Mouse (Mus musculus): Measurements from ENCODE around the gene Igfals. TPM values are rescaled to one million over a fixed set of nuclear protein-coding genes. Genes with fewer than 3 reads are reported as not detected.

Igfals gene
- polyA plus RNA-seq, 1 experiment, result 0.25 TPM

GRCm38 (mm10) chr17:24898041-24898854 lies 32.5 kb downstream of the Igfals start:
- H3K36me3 ChIP-seq (replicated peaks; ENCODE audit: low read length), result peaks cover 75% of the 10 kb centered on the region
- peaks cover 63% of the 10 kb centered on the region for H3K4me1 ChIP-seq
- no peaks in the 10 kb centered on the region for H3K27me3 ChIP-seq (replicated peaks)
- peak overlapping the region; percentile 25 for H3K4me3 ChIP-seq (replicated peaks)
- H3K9me3 ChIP-seq, result no peaks in the 10 kb centered on the region
- TF ChIP-seq FLI1 (IDR thresholded peaks at IDR 0.05; ENCODE audit: low read length) (no peak), GATA1 (IDR thresholded peaks at IDR 0.05; ENCODE audit: borderline replicate concordance, low read length) (no peak)

DNA sequence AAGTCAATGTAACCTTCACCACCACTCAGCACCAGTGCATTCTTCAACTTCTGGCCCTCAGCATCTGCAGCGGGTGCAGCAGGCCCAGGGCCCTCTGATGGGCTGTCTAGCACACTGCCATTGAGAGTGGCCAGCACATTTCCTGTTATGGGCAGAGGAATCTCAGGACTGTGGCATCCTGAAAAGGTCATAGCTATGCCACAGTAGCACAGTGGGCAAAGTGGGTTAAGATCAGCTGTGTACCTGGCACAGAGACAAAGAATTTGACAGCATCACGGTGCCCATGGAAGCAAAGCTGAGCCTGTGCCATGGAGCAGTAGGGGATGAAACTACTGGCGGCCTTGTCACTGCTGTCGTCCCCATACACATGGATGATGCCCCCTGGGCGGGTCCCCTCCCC lies 33.4 kb downstream of the Igfals start:
- peaks cover 76% of the 10 kb centered on the region for H3K36me3 ChIP-seq (replicated peaks; ENCODE audit: low read length)
- H3K27me3 ChIP-seq (replicated peaks), result no peaks in the 10 kb centered on the region
- no peaks in the 10 kb centered on the region for H3K9me3 ChIP-seq
- H3K4me1 ChIP-seq, result peaks cover 63% of the 10 kb centered on the region
- TF ChIP-seq GATA1 (IDR thresholded peaks at IDR 0.05; ENCODE audit: borderline replicate concordance, low read length), result no peak
- no peak for TF ChIP-seq FLI1 (IDR thresholded peaks at IDR 0.05; ENCODE audit: low read length)
- H3K4me3 ChIP-seq (replicated peaks), result no peak overlapping the region

- H3K27me3 ChIP-seq (replicated peaks), result no peaks in the 10 kb centered on the region
- H3K4me3 ChIP-seq (replicated peaks), result no peak overlapping the region
- H3K36me3 ChIP-seq (replicated peaks; ENCODE audit: low read length), result peaks cover 85% of the 10 kb centered on the region
- peaks cover 57% of the 10 kb centered on the region for H3K4me1 ChIP-seq
- no peak for TF ChIP-seq GATA1 (IDR thresholded peaks at IDR 0.05; ENCODE audit: borderline replicate concordance, low read length)
- no peak for TF ChIP-seq FLI1 (IDR thresholded peaks at IDR 0.05; ENCODE audit: low read length)
- no peaks in the 10 kb centered on the region for H3K9me3 ChIP-seq
Measured at GRCm38 (mm10) chr17:24900014-24900413, 34.2 kb downstream of the Igfals start.

DNA sequence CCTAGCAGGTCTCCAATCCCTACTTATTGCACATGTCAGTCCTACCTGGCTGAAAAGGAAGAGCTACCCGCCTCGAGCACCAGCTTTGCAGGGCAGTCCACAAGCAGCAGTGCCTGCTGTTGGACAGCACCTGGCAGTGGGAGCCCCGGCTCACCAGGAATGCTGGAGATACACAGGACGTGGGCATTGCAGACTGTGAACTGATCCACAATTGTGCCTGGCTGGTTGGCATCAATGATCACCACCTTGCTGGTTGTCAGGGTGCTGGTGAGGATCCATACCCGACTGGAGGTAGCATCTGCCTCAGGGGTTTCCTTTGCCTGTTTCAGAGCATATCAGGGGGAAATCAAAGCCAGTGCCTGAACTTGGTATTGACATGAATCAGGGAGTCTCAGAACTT lies 36.3 kb downstream of the Igfals start:
- peaks cover 100% of the 10 kb centered on the region for H3K36me3 ChIP-seq (replicated peaks; ENCODE audit: low read length)
- H3K27me3 ChIP-seq (replicated peaks), result no peaks in the 10 kb centered on the region
- no peaks in the 10 kb centered on the region for H3K9me3 ChIP-seq
- peaks cover 37% of the 10 kb centered on the region for H3K4me1 ChIP-seq
- TF ChIP-seq FLI1 (IDR thresholded peaks at IDR 0.05; ENCODE audit: low read length) (no peak), GATA1 (IDR thresholded peaks at IDR 0.05; ENCODE audit: borderline replicate concordance, low read length) (no peak)
- no peak overlapping the region for H3K4me3 ChIP-seq (replicated peaks)

DNA sequence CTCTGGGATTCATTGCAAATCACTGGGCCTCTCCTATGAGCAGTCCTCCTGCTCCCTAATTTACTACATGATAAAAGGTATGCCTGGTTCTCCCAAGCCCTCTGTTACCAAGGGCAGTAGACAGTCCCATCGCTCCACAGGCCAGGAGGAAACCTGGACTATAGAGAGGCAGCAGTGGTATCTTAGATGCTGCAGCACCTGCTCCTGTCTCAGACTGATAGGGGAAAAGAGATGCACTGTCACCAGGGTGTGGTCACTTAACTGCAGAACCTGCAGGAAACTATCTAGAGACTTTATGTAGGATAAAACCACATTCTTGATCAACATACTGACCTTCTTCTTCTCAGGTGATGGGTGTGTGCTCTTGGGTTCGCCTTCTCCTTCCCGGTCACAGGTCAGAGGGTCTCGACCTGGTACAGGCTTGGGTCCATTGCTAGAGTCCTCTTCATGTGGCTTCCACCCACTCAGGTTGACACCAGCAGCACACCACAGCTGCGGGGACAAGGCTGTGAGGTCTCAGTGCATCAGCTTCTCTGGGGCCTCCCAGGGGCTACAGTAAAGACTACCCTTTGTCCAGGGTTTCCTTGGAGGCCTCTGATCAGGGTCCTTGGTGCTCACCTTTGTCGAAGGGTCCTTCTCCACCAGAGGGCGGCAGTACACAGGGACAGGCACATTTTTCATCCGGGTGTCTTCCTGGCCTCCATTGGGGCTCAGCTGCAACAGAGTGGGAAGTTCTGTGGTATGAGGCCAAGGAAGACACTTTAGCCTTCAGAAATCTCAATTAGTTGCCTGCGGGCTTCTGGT lies 37.1 kb downstream of the Igfals start:
- no peak overlapping the region for H3K4me3 ChIP-seq (replicated peaks)
- H3K9me3 ChIP-seq, result no peaks in the 10 kb centered on the region
- peaks cover 31% of the 10 kb centered on the region for H3K4me1 ChIP-seq
- peaks cover 100% of the 10 kb centered on the region for H3K36me3 ChIP-seq (replicated peaks; ENCODE audit: low read length)
- no peaks in the 10 kb centered on the region for H3K27me3 ChIP-seq (replicated peaks)
- TF ChIP-seq FLI1 (IDR thresholded peaks at IDR 0.05; ENCODE audit: low read length) (no peak), GATA1 (IDR thresholded peaks at IDR 0.05; ENCODE audit: borderline replicate concordance, low read length) (no peak)

- Histone ChIP-seq H3K36me3 (replicated peaks; ENCODE audit: low read length) (peaks cover 100% of the 10 kb centered on the region), H3K9me3 (no peaks in the 10 kb centered on the region), H3K4me3 (replicated peaks) (no peak overlapping the region), H3K4me1 (peaks cover 35% of the 10 kb centered on the region), H3K27me3 (replicated peaks) (no peaks in the 10 kb centered on the region)
- TF ChIP-seq GATA1 (IDR thresholded peaks at IDR 0.05; ENCODE audit: borderline replicate concordance, low read length) (no peak), FLI1 (IDR thresholded peaks at IDR 0.05; ENCODE audit: low read length) (no peak)
Measured at GRCm38 (mm10) chr17:24903767-24904166, 38.0 kb downstream of the Igfals start.

DNA sequence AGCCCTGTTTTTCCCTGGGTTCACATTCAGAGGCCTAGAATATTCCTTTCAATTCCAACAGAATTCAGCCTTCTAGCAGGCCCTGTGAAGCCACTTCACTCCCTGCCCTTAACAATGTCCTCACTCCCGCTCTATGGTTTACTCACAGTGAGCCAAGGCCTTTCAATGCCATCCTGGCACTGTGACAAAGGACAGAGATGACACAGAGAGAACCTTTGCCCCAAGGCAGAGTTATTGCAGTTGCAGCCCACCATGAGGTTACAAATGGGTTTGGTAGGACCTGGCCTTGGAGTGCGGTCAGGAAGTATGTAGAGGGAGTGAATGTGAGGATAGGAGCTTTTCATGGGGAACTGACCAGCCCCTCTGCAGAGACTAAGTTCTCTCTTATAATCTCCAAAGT lies 41.8 kb downstream of the Igfals start:
- peaks cover 100% of the 10 kb centered on the region for H3K36me3 ChIP-seq (replicated peaks; ENCODE audit: low read length)

GRCm38 (mm10) chr17:24913984-24914383 lies 48.2 kb downstream of the Igfals start:
- Histone ChIP-seq H3K36me3 (replicated peaks; ENCODE audit: low read length) (peaks cover 99% of the 10 kb centered on the region), H3K4me1 (peaks cover 68% of the 10 kb centered on the region), H3K4me3 (replicated peaks) (peak overlapping the region; percentile 81), H3K27me3 (replicated peaks) (no peaks in the 10 kb centered on the region), H3K9me3 (no peaks in the 10 kb centered on the region)
- no peak for TF ChIP-seq FLI1 (IDR thresholded peaks at IDR 0.05; ENCODE audit: low read length)
- TF ChIP-seq GATA1 (IDR thresholded peaks at IDR 0.05; ENCODE audit: borderline replicate concordance, low read length), result no peak; the same call in 2 of the 3 replicates

More for the DNA sequence above, 41.8 kb downstream of the Igfals start:
- Histone ChIP-seq H3K4me3 (replicated peaks) (no peak overlapping the region), H3K9me3 (no peaks in the 10 kb centered on the region), H3K27me3 (replicated peaks) (no peaks in the 10 kb centered on the region), H3K4me1 (peaks cover 46% of the 10 kb centered on the region)
- TF ChIP-seq GATA1 (IDR thresholded peaks at IDR 0.05; ENCODE audit: borderline replicate concordance, low read length) (no peak), FLI1 (IDR thresholded peaks at IDR 0.05; ENCODE audit: low read length) (no peak)

DNA sequence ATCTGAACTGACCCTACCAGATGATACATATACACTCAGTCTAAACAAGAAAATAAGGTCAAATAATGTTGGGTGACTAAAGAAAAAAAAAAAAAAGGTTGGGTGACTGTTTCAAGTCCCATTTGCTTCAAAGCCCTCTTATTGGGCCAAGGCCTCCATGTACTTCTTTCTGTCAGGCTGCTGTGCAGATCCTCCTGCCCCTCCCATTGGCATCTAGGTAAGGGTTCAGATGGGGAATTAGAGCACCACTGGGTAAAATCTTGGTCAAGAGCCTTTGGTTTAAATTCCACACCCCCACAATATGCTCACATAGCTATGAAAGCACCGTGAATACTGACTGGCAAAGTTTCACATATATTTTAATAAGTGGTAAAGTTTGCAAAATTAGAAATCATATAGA lies 57.4 kb downstream of the Igfals start:
- Histone ChIP-seq H3K27me3 (replicated peaks) (no peaks in the 10 kb centered on the region), H3K36me3 (replicated peaks; ENCODE audit: low read length) (peaks cover 96% of the 10 kb centered on the region), H3K9me3 (no peaks in the 10 kb centered on the region), H3K4me3 (replicated peaks) (no peak overlapping the region), H3K4me1 (peaks cover 4% of the 10 kb centered on the region; the same call in 1 of the 2 replicates)
- TF ChIP-seq GATA1 (IDR thresholded peaks at IDR 0.05; ENCODE audit: borderline replicate concordance, low read length) (no peak), FLI1 (IDR thresholded peaks at IDR 0.05; ENCODE audit: low read length) (no peak)

DNA sequence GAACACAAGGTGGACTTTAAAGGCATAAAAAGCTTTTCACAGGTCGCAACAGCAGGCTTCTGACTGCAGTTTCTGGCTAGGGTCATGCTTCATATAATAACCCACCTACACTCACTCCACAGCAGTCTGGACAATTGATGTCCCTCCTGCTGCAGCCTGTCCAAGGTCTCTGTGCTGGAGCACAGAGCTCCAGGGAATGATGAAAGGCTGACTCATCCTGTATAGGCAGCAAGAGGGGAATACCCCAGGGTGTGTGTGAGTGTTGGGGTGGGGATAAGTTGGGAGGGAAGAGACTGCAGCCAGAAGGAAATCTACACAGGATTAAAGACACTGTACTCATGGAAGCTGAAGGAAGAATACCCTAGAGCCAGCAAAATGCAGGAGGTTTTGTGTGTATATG lies 63.7 kb downstream of the Igfals start:
- H3K36me3 ChIP-seq (replicated peaks; ENCODE audit: low read length), result peaks cover 71% of the 10 kb centered on the region
- peak overlapping the region; percentile 18 for H3K4me3 ChIP-seq (replicated peaks)
- peaks cover 38% of the 10 kb centered on the region for H3K4me1 ChIP-seq
- TF ChIP-seq FLI1 (IDR thresholded peaks at IDR 0.05; ENCODE audit: low read length) (no peak), GATA1 (IDR thresholded peaks at IDR 0.05; ENCODE audit: borderline replicate concordance, low read length) (no peak)
- H3K27me3 ChIP-seq (replicated peaks), result no peaks in the 10 kb centered on the region
- H3K9me3 ChIP-seq, result no peaks in the 10 kb centered on the region

Other genes with a start within 250 kb of the Igfals start
- gene Tsc2, start 233.4 kb upstream of the Igfals start, polyA plus RNA-seq (2012; ENCODE audit: insufficient read depth, low replicate concordance), result 26.7 and 30.6 TPM in 2 replicates
- gene Nthl1, start 233.3 kb upstream of the Igfals start, polyA plus RNA-seq (2012; ENCODE audit: insufficient read depth, low replicate concordance), result 8.2 TPM in 1 of 2 replicates, not detected in the other
- 0.85 TPM in 1 of 2 replicates, not detected in the other for gene Slc9a3r2, start 215.7 kb upstream of the Igfals start, polyA plus RNA-seq (2012; ENCODE audit: insufficient read depth, low replicate concordance)
- 1.1 TPM in 1 of 2 replicates, not detected in the other for gene Npw, start 207.5 kb upstream of the Igfals start, polyA plus RNA-seq (2012; ENCODE audit: insufficient read depth, low replicate concordance)
- gene Zfp598, start 196.3 kb upstream of the Igfals start, polyA plus RNA-seq (2012; ENCODE audit: insufficient read depth, low replicate concordance), result 45.3 and 55.8 TPM in 2 replicates
- 0.04 TPM in 1 of 2 replicates, not detected in the other for gene Syngr3, start 176.0 kb upstream of the Igfals start, polyA plus RNA-seq (2012; ENCODE audit: insufficient read depth, low replicate concordance)
- 47.3 and 53.9 TPM in 2 replicates for gene Gfer, start 169.8 kb upstream of the Igfals start, polyA plus RNA-seq (2012; ENCODE audit: insufficient read depth, low replicate concordance)
- 1.5 and 2.1 TPM in 2 replicates for gene Noxo1, start 169.8 kb upstream of the Igfals start, polyA plus RNA-seq (2012; ENCODE audit: insufficient read depth, low replicate concordance)
- 16.6 and 17.1 TPM in 2 replicates for gene Tbl3, start 158.3 kb upstream of the Igfals start, polyA plus RNA-seq (2012; ENCODE audit: insufficient read depth, low replicate concordance)
- 0.74 TPM in 1 of 2 replicates, not detected in the other for gene Rnf151, start 147.9 kb upstream of the Igfals start, polyA plus RNA-seq (2012; ENCODE audit: insufficient read depth, low replicate concordance)
- 653 and 1,069 TPM in 2 replicates for gene Rps2, start 147.9 kb upstream of the Igfals start, polyA plus RNA-seq (2012; ENCODE audit: insufficient read depth, low replicate concordance)
- gene Ndufb10, start 141.5 kb upstream of the Igfals start, polyA plus RNA-seq (2012; ENCODE audit: insufficient read depth, low replicate concordance), result 519 and 729 TPM in 2 replicates
- gene Rpl3l, start 138.2 kb upstream of the Igfals start, polyA plus RNA-seq (2012; ENCODE audit: insufficient read depth, low replicate concordance), result 0.35 TPM in 1 of 2 replicates, not detected in the other
- 19.0 and 40.5 TPM in 2 replicates for gene Msrb1, start 129.4 kb upstream of the Igfals start, polyA plus RNA-seq (2012; ENCODE audit: insufficient read depth, low replicate concordance)
- gene Hs3st6, start 113.0 kb upstream of the Igfals start, polyA plus RNA-seq (2012; ENCODE audit: insufficient read depth, low replicate concordance), result not detected in 2 replicates
- gene Meiob, start 61.7 kb upstream of the Igfals start, polyA plus RNA-seq (2012; ENCODE audit: insufficient read depth, low replicate concordance), result not detected in 2 replicates
- 7.5 and 29.1 TPM in 2 replicates for gene Hagh, start 25.9 kb upstream of the Igfals start, polyA plus RNA-seq (2012; ENCODE audit: insufficient read depth, low replicate concordance)
- gene Fahd1, start 15.6 kb upstream of the Igfals start, polyA plus RNA-seq (2012; ENCODE audit: insufficient read depth, low replicate concordance), result 2.0 and 2.8 TPM in 2 replicates
- 58.9 and 67.0 TPM in 2 replicates for gene Nubp2, start 20.4 kb downstream of the Igfals start, polyA plus RNA-seq (2012; ENCODE audit: insufficient read depth, low replicate concordance)
- gene Spsb3, start 20.6 kb downstream of the Igfals start, polyA plus RNA-seq (2012; ENCODE audit: insufficient read depth, low replicate concordance), result 18.7 and 57.4 TPM in 2 replicates
- 5.8 and 10.0 TPM in 2 replicates for gene Eme2, start 29.1 kb downstream of the Igfals start, polyA plus RNA-seq (2012; ENCODE audit: insufficient read depth, low replicate concordance)
- gene Mrps34, start 29.1 kb downstream of the Igfals start, polyA plus RNA-seq (2012; ENCODE audit: insufficient read depth, low replicate concordance), result 75.3 and 168 TPM in 2 replicates
- gene Nme3, start 30.5 kb downstream of the Igfals start, polyA plus RNA-seq (2012; ENCODE audit: insufficient read depth, low replicate concordance), result 18.4 TPM in 1 of 2 replicates, not detected in the other
- gene Mapk8ip3, start 71.0 kb downstream of the Igfals start, polyA plus RNA-seq (2012; ENCODE audit: insufficient read depth, low replicate concordance), result 20.5 and 36.6 TPM in 2 replicates
- 3.5 and 8.6 TPM in 2 replicates for gene Jpt2, start 94.7 kb downstream of the Igfals start, polyA plus RNA-seq (2012; ENCODE audit: insufficient read depth, low replicate concordance)
- gene Cramp1l, start 149.8 kb downstream of the Igfals start, polyA plus RNA-seq (2012; ENCODE audit: insufficient read depth, low replicate concordance), result 4.5 and 5.5 TPM in 2 replicates
- 6.9 and 7.4 TPM in 2 replicates for gene Ift140, start 150.1 kb downstream of the Igfals start, polyA plus RNA-seq (2012; ENCODE audit: insufficient read depth, low replicate concordance)
- gene Tmem204, start 217.6 kb downstream of the Igfals start, polyA plus RNA-seq (2012; ENCODE audit: insufficient read depth, low replicate concordance), result not detected in 2 replicates
- gene Telo2, start 250.0 kb downstream of the Igfals start, polyA plus RNA-seq (2012; ENCODE audit: insufficient read depth, low replicate concordance), result 9.1 and 27.2 TPM in 2 replicates